In genomic region chr3:153736756-153737280, GRCm38 (mm10) we compare ENCODE assay signal across 25 mouse cellular contexts. TPM values are rescaled to one million over a fixed set of nuclear protein-coding genes. Genes with fewer than 3 reads are reported as not detected.
DNase-seq lines count a peak whose midpoint lies in the region; ATAC-seq and TF ChIP-seq lines count a peak whose summit lies in the region.
"Had no signal": no experiment of that assay in that cellular context is flagged by ENCODE, and none has a peak within 500 bp of the region (broad histone marks: within the 10 kb centered on the region; RNA-seq: fewer than 3 reads in every experiment).

No protein-coding gene starts in this region.

- TF ChIP-seq POLR2A in olfactory bulb, adult 2 months (IDR thresholded peaks at IDR 0.05; ENCODE audit: insufficient read depth, low read depth, low read length): no peak

- H3K9ac ChIP-seq in liver, embryonic 15.5 days: no peak overlapping the region
- no peak overlapping the region for H3K9ac ChIP-seq in liver, embryonic 12.5 days
- H3K9ac ChIP-seq: embryonic facial prominence, embryonic 15.5 days; heart, embryonic 12.5 days; limb, embryonic 12.5 days; stomach, embryonic 15.5 days had no signal

- DNase-seq in frontal cortex, postnatal 14 days (ENCODE audit: low spot score in 2 of 2): no peak
- no peak for DNase-seq in layer of hippocampus, adult 2 months (ENCODE audit: low spot score in 2 of 2)
- DNase-seq: adrenal gland, postnatal 14 days; cerebellum, adult 9-10 months; gastrocnemius, adult 2 months; heart, postnatal 10 days; kidney, adult 9 months; kidney, postnatal 14 days; thymus, adult 18-20 months; thymus, postnatal 36 days had no signal

- 51% methylated on average over 16 of the region's 16 CpGs for WGBS in liver, embryonic 15.5 days (ENCODE audit: insufficient replicate concordance)
- 58% methylated on average over 16 of the region's 16 CpGs for WGBS in liver, embryonic 12.5 days (ENCODE audit: insufficient replicate concordance)
- WGBS in olfactory bulb, adult 2 months: 24% methylated on average over 16 of the region's 16 CpGs

- H3K27me3 ChIP-seq in liver, embryonic 15.5 days: peaks cover 16% of the 10 kb centered on the region; the same call in 1 of the 2 replicates
- 0 out of 2 replicates have a peak, but pooled peaks cover 9% of the 10 kb centered on the region for H3K27me3 ChIP-seq in liver, embryonic 12.5 days (replicated peaks)
- H3K27me3 ChIP-seq: embryonic facial prominence, embryonic 15.5 days; limb, embryonic 12.5 days; stomach, embryonic 15.5 days had no signal

- H3K4me2 ChIP-seq in liver, embryonic 15.5 days: no peak overlapping the region
- H3K4me2 ChIP-seq in liver, embryonic 12.5 days: no peak overlapping the region
- H3K4me2 ChIP-seq: embryonic facial prominence, embryonic 15.5 days; heart, embryonic 12.5 days; limb, embryonic 12.5 days; stomach, embryonic 15.5 days had no signal

- H3K4me1 ChIP-seq in liver, embryonic 15.5 days (replicated peaks): peaks cover 53% of the 10 kb centered on the region
- peaks cover 58% of the 10 kb centered on the region for H3K4me1 ChIP-seq in liver, embryonic 12.5 days
- peaks cover 29% of the 10 kb centered on the region for H3K4me1 ChIP-seq in olfactory bulb, adult 2 months (ENCODE audit: control insufficient read depth, insufficient read depth, low read length)

- H3K9me3 ChIP-seq in liver, embryonic 15.5 days (replicated peaks): no peaks in the 10 kb centered on the region
- H3K9me3 ChIP-seq in liver, embryonic 12.5 days (replicated peaks): no peaks in the 10 kb centered on the region
- H3K9me3 ChIP-seq: embryonic facial prominence, embryonic 15.5 days; heart, embryonic 12.5 days; hindbrain, embryonic 10.5 days; limb, embryonic 12.5 days; stomach, embryonic 15.5 days had no signal

- peak; percentile 72 for ATAC-seq in frontal cortex, adult (ENCODE audit: low TSS enrichment)
- ATAC-seq in liver, embryonic 15.5 days (ENCODE audit: insufficient read depth): no peak
- no peak for ATAC-seq in liver, embryonic 12.5 days
- ATAC-seq in megakaryocyte progenitor cell, adult 5-6 weeks (replicated peaks; ENCODE audit: poor library complexity): 0 out of 2 replicates have a peak, but pooled peaks have one; percentile 27
- ATAC-seq: CD4-positive, CD25-positive, alpha-beta regulatory T cell, adult 4 months; hindbrain, postnatal 0 days; intestine, embryonic 16.5 days; lung, postnatal 0 days had no signal

- TF ChIP-seq CTCF in olfactory bulb, adult 2 months (IDR thresholded peaks at IDR 0.05; ENCODE audit: insufficient read depth, low read depth, low read length): no peak
- TF ChIP-seq CTCF in layer of hippocampus, adult 2 months (conservative IDR thresholded peaks at IDR 0.05): no peak

- H3K36me3 ChIP-seq in liver, embryonic 15.5 days (replicated peaks): no peaks in the 10 kb centered on the region
- H3K36me3 ChIP-seq in liver, embryonic 12.5 days: no peaks in the 10 kb centered on the region
- H3K36me3 ChIP-seq: embryonic facial prominence, embryonic 15.5 days; heart, embryonic 12.5 days; hindbrain, embryonic 10.5 days; limb, embryonic 12.5 days; stomach, embryonic 15.5 days had no signal

- H3K27ac ChIP-seq in liver, embryonic 15.5 days (replicated peaks): 0 out of 2 replicates have a peak overlapping the region, but pooled peaks have one; percentile 11
- no peak overlapping the region for H3K27ac ChIP-seq in liver, embryonic 12.5 days
- H3K27ac ChIP-seq in olfactory bulb, adult 2 months (ENCODE audit: insufficient read depth, low read depth, low read length): peak overlapping the region; percentile 98
- H3K27ac ChIP-seq in layer of hippocampus, adult 2 months: no peak overlapping the region
- H3K27ac ChIP-seq: embryonic facial prominence, embryonic 15.5 days; gastrocnemius, adult 2 months; hindbrain, embryonic 10.5 days; hindbrain, postnatal 0 days; limb, embryonic 12.5 days; macrophage; stomach, embryonic 15.5 days had no signal

- H3K4me3 ChIP-seq in liver, embryonic 15.5 days (replicated peaks): no peak overlapping the region
- no peak overlapping the region for H3K4me3 ChIP-seq in liver, embryonic 12.5 days
- H3K4me3 ChIP-seq in olfactory bulb, adult 2 months (ENCODE audit: insufficient read depth, low read depth, low read length): no peak overlapping the region
- no peak overlapping the region for H3K4me3 ChIP-seq in layer of hippocampus, adult 2 months
- H3K4me3 ChIP-seq: embryonic facial prominence, embryonic 15.5 days; gastrocnemius, adult 2 months; heart, embryonic 12.5 days; hindbrain, embryonic 10.5 days; limb, embryonic 12.5 days; stomach, embryonic 15.5 days had no signal

RNA-seq across cellular contexts. Expression of gene St6galnac3, which starts 11.8 kb away (rescaled TPM):
- 10.1 and 10.2 TPM in 2 replicates for polyA plus RNA-seq in liver, embryonic 15.5 days (2015; fragmentation: Nextera tagmentation; extraction: Ambion mirVana)
- 12.9 and 13.6 TPM in 2 replicates for polyA plus RNA-seq in liver, embryonic 12.5 days (2016; fragmentation: Nextera tagmentation; extraction: Ambion mirVana)
- 1.1 and 4.0 TPM in 2 replicates for total RNA-seq in megakaryocyte progenitor cell, adult 5-6 weeks (2015)
- 1.2 and 1.6 TPM in 2 replicates for total RNA-seq in megakaryocyte progenitor cell, adult 5-6 weeks (2017)
- not detected in 2 replicates for polyA plus RNA-seq in olfactory bulb, adult 2 months (2012; ENCODE audit: insufficient read depth, insufficient read length, low replicate concordance, missing spikeins)
- 10 to 100 TPM; 25.9 to 27.4 TPM for total RNA-seq in layer of hippocampus, adult 2 months (2021)

Comparison
In these comparisons a context has a peak if more than half of its experiments do, and no peak if none do; other contexts are left out.
1. H3K27ac ChIP-seq: peak in liver, embryonic 15.5 days (single experiment) and olfactory bulb, adult 2 months (single experiment); none in liver, embryonic 12.5 days (single experiment) and layer of hippocampus, adult 2 months (single experiment).
2. ATAC-seq: peak in frontal cortex, adult (single experiment) and megakaryocyte progenitor cell, adult 5-6 weeks (single experiment); none in liver, embryonic 15.5 days (single experiment) and liver, embryonic 12.5 days (single experiment).